Mouse (Mus musculus): ENCODE results near the gene Usp3. TPM values are rescaled to one million over a fixed set of nuclear protein-coding genes. Genes with fewer than 3 reads are reported as not detected.

Usp3 gene
- polyA plus RNA-seq, 1 experiment, result 20.4 TPM

DNA sequence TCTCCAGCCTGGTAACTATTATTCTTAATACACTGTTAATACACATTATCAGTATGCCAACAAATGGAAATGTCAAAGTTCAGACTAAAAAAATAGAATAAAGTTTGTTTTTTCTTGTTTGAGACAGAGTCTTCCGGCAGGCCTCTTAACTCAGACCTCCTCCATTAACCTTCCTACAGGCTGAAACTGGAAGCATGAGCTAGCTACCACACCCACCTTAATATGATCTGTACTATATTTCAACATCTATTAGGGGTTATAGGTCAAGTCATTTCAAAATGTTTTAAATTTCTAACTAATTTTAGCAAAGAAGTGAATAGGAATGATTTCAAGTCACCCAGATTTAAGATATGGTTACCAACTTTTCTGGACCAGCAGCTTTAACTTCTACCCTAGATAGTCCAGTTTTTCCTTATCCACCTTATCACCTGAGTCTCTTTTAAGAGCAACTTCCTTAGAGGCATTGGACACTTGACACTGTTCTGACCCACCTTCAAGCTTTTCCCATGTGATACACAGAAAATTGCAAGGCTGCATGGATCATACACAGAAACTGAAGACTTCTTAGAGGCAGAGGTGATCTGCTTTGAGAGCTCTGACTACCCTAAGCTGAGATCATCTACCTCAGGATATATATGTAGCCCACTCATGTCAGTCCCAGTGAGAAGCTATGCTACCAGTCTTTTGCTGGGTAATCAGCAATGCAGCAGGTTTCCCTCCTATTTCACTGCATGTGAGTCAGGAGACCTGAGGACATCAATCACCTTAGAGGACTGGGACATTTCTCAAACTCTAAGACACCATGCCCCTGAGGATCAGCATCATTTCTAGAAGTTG is 17.7 kb downstream of the Usp3 start:
- H3ac ChIP-seq (ENCODE audit: control insufficient read depth, insufficient read length), result no peak overlapping the region
- H3K36me3 ChIP-seq (ENCODE audit: control insufficient read depth, insufficient read depth), result no peaks in the 10 kb centered on the region
- no peak for TF ChIP-seq POLR2AphosphoS2 (IDR thresholded peaks at IDR 0.05; ENCODE audit: insufficient read length, low read depth)
- no peak overlapping the region for H3K4me3 ChIP-seq
- no peaks in the 10 kb centered on the region for H3K27me3 ChIP-seq (ENCODE audit: control insufficient read depth, insufficient read depth, insufficient read length)
- H3K4me2 ChIP-seq (ENCODE audit: low read depth), result no peak overlapping the region
- peaks cover 80% of the 10 kb centered on the region for H3K79me2 ChIP-seq (ENCODE audit: control insufficient read depth, insufficient read depth)

DNA sequence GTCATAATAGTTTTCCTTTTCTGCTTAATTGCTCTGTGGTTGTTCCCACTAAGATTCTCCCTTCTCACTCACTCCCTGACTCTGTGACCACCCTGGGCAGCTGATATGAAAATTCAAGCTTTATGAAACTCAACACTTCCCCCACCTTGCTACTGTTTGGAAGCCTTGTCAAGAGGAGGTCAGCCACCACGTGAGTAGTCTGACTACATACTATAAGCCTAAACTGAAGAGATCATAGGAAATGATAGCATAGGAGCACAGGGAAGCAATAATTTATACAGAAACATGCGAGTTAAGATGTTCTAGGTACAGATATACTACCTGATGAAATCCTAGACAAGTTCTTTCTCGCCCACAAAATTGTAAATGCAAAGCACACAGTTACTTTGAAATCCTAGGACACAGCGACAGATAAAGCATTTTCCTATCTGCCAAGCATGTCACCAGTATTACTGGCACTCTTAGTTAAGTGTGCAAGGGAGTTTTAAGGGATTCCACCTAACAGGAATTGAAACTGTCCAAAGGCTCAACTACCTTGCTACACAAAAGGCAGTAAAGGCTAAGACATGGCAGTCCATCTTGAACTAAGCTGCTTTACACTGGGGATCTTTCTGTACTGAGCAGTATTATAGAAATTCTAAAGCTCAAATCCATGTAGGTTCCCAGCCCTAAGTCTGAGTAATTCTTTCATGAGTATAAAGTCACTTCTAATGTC is 20.8 kb downstream of the Usp3 start:
- Histone ChIP-seq H3K4me2 (ENCODE audit: low read depth) (no peak overlapping the region), H3K36me3 (ENCODE audit: control insufficient read depth, insufficient read depth) (no peaks in the 10 kb centered on the region), H3K27me3 (ENCODE audit: control insufficient read depth, insufficient read depth, insufficient read length) (no peaks in the 10 kb centered on the region), H3ac (ENCODE audit: control insufficient read depth, insufficient read length) (no peak overlapping the region), H3K4me3 (no peak overlapping the region), H3K79me2 (ENCODE audit: control insufficient read depth, insufficient read depth) (peaks cover 70% of the 10 kb centered on the region)
- TF ChIP-seq TCF12 (IDR thresholded peaks at IDR 0.05; ENCODE audit: insufficient read depth, poor library complexity, severe bottlenecking) (no peak), MYOG (IDR thresholded peaks at IDR 0.05; ENCODE audit: control insufficient read depth in 1 of 3, insufficient read depth in 1 of 3, insufficient read length in 2 of 3, low read depth in 2 of 3) (no peak), TCF3 (IDR thresholded peaks at IDR 0.05; ENCODE audit: insufficient read length, low read depth) (no peak), MYOD1 (IDR thresholded peaks at IDR 0.05; ENCODE audit: control insufficient read depth in 1 of 3, insufficient read length in 2 of 3, low read depth in 2 of 3) (no peak), E2F4 (IDR thresholded peaks at IDR 0.05; ENCODE audit: insufficient read depth) (no peak)

DNA sequence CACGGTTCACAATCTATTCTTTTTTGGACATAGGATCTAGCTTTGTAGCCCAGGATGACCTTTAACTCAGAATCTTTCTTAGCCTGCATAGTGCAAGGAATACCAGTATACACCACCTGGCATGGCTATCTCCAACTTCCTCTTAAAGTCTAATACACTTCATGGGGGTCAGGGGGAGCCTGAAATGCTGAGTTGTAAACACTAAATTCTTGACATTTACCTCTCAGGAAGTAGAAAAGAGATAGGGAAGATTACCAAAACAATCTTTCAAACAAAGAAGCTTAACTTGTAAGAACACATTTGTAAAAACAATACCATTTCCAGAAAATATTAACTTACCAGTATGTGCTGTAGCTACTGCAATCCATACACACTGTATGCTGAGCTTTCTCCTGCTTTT is 30.7 kb downstream of the Usp3 start:
- no peak overlapping the region for H3K4me3 ChIP-seq
- H3K27me3 ChIP-seq (ENCODE audit: control insufficient read depth, insufficient read depth, insufficient read length), result no peaks in the 10 kb centered on the region
- no peaks in the 10 kb centered on the region for H3K36me3 ChIP-seq (ENCODE audit: control insufficient read depth, insufficient read depth)
- TF ChIP-seq POLR2AphosphoS2 (IDR thresholded peaks at IDR 0.05; ENCODE audit: insufficient read length, low read depth) (no peak), MAX (IDR thresholded peaks at IDR 0.05; ENCODE audit: low read depth) (no peak)
- no peak overlapping the region for H3ac ChIP-seq (ENCODE audit: control insufficient read depth, insufficient read length)
- peaks cover 16% of the 10 kb centered on the region for H3K79me2 ChIP-seq (ENCODE audit: control insufficient read depth, insufficient read depth)
- H3K4me2 ChIP-seq (ENCODE audit: low read depth), result no peak overlapping the region

DNA sequence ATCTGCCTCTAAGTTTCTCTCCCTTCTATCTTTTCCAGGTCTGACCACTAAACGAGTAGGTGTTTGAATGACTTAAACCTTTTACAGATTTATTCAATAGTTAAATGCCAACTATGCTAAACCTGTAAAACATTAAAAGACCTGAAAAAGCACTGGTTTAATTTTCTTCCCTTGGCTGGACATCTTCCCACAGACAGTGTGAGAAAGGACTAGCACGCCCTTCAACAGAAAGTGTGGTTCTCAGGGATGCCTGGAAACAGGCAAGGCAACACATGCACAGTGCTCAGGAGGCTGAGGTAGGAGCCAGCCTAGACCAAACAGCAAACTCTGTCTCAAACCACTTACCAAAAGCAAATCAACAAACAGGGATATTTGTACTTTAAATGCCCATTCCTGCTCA is 31.4 kb downstream of the Usp3 start:
- Histone ChIP-seq H3ac (ENCODE audit: control insufficient read depth, insufficient read length) (no peak overlapping the region), H3K79me2 (ENCODE audit: control insufficient read depth, insufficient read depth) (peaks cover 16% of the 10 kb centered on the region), H3K4me3 (no peak overlapping the region), H3K4me2 (ENCODE audit: low read depth) (no peak overlapping the region), H3K36me3 (ENCODE audit: control insufficient read depth, insufficient read depth) (no peaks in the 10 kb centered on the region), H3K27me3 (ENCODE audit: control insufficient read depth, insufficient read depth, insufficient read length) (no peaks in the 10 kb centered on the region)
- TF ChIP-seq MAX (IDR thresholded peaks at IDR 0.05; ENCODE audit: low read depth) (no peak), MYOD1 (IDR thresholded peaks at IDR 0.05; ENCODE audit: control insufficient read depth in 1 of 3, insufficient read length in 2 of 3, low read depth in 2 of 3) (no peak), TCF3 (IDR thresholded peaks at IDR 0.05; ENCODE audit: insufficient read length, low read depth) (no peak), POLR2A (IDR thresholded peaks at IDR 0.05; ENCODE audit: insufficient read length, low read depth) (no peak), REST (IDR thresholded peaks at IDR 0.05; ENCODE audit: insufficient read depth, insufficient read length) (no peak), SRF (IDR thresholded peaks at IDR 0.05; ENCODE audit: control insufficient read depth, insufficient read length, low read depth) (no peak)

DNA sequence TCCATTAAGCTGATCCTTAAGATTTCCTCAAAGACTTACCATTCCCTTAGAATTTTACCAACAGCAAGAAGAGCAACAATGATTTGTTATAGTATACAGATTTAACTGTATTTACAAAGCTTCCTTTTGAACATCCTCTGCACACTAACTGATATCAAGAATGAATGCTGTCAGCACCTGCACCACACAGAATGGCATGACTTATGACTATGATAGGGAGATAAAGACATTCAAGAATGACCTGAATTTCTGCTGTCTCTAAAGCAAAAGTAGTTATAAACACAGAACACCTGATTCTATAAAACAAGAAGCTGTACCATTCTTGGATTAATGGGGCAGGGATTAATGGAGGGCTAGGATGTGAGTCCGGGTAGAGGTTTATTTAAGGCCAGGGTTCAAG is 32.2 kb downstream of the Usp3 start:
- H3K79me2 ChIP-seq (ENCODE audit: control insufficient read depth, insufficient read depth), result peaks cover 16% of the 10 kb centered on the region
- no peak overlapping the region for H3K4me2 ChIP-seq (ENCODE audit: low read depth)
- no peak overlapping the region for H3K4me3 ChIP-seq
- H3K27me3 ChIP-seq (ENCODE audit: control insufficient read depth, insufficient read depth, insufficient read length), result no peaks in the 10 kb centered on the region
- TF ChIP-seq TCF3 (IDR thresholded peaks at IDR 0.05; ENCODE audit: insufficient read length, low read depth) (no peak), TCF12 (IDR thresholded peaks at IDR 0.05; ENCODE audit: insufficient read depth, poor library complexity, severe bottlenecking) (no peak), E2F4 (IDR thresholded peaks at IDR 0.05; ENCODE audit: insufficient read depth) (no peak), USF1 (IDR thresholded peaks at IDR 0.05; ENCODE audit: low read depth) (no peak), MYOG (IDR thresholded peaks at IDR 0.05; ENCODE audit: control insufficient read depth in 1 of 3, insufficient read depth in 1 of 3, insufficient read length in 2 of 3, low read depth in 2 of 3) (no peak), REST (IDR thresholded peaks at IDR 0.05; ENCODE audit: insufficient read depth, insufficient read length) (no peak), CEBPB (IDR thresholded peaks at IDR 0.05; ENCODE audit: insufficient read depth, poor library complexity, severe bottlenecking) (no peak), POLR2A (IDR thresholded peaks at IDR 0.05; ENCODE audit: insufficient read length, low read depth) (no peak), MYOD1 (IDR thresholded peaks at IDR 0.05; ENCODE audit: control insufficient read depth in 1 of 3, insufficient read length in 2 of 3, low read depth in 2 of 3) (no peak), MAX (IDR thresholded peaks at IDR 0.05; ENCODE audit: low read depth) (no peak), POLR2AphosphoS2 (IDR thresholded peaks at IDR 0.05; ENCODE audit: insufficient read length, low read depth) (no peak), SRF (IDR thresholded peaks at IDR 0.05; ENCODE audit: control insufficient read depth, insufficient read length, low read depth) (no peak)
- peaks cover 3% of the 10 kb centered on the region for H3K36me3 ChIP-seq (ENCODE audit: control insufficient read depth, insufficient read depth)
- H3ac ChIP-seq (ENCODE audit: control insufficient read depth, insufficient read length), result no peak overlapping the region

All from myocyte (in vitro differentiated cells).